Mouse (Mus musculus): ENCODE measurements at regions not wholly inside any gene's neighbourhood (a gene's known extent, or its start where the extent isn't known, plus 50 kb on each side); places are given as distances from the start of the nearest gene placed in this dataset.
A peak's percentile ranks its signal among the peaks of the same experiment; 100 is the strongest.

- DNase-seq, result no peak
These were observed 246.4 kb downstream of the Btg1 start for GRCm38 (mm10) chr10:96863230-96863629.

- DNase-seq, result peak in 1 of 2 experiments; percentile 27
These were observed 249.7 kb downstream of the Btg1 start for GRCm38 (mm10) chr10:96866468-96866867.

GRCm38 (mm10) chr10:96871559-96872160 is 254.9 kb downstream of the Btg1 start:
- DNase-seq, result peak in 1 of 2 experiments; percentile 7

DNA sequence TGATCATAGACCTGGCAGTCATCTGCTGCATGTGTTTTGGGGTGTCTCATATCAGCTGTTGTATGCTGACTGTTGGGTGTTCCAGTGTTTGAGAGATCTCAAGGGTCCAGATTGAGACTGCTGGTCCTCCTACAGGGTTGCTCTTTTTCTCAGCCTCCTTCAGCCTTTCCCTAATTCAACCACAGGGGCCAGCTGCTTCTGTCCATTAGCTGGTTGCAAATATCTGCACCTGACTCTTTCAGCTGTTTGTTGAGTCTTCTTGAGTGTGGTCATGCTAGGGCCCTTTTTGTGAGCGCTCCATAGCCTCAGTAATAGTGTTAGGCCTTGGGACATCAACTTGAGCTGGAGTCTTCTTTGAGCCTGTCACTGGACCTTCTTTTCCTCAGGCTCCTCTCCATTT is 257.8 kb downstream of the Btg1 start:
- DNase-seq, result no peak

- no peak for DNase-seq
These were observed 258.9 kb downstream of the Btg1 start for GRCm38 (mm10) chr10:96875676-96876075.

DNA sequence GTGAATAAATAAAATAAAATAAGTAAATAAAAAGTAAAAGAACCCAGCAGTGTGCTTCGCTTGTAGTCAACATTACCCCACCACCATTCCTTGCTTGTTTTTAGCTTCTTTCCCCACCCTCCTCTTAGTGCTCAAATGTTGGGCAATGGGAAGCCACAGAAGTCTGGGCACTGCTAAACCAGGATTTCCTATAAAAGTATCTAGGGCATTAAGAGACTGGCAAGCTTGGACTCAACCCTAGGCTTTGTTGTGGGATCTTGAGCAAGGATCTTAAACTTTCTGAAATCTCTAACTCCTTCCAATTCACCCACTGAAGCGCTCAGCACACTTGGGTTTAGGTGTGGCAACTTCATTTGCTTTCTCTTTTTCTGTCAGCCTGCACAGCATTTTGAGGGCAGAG is 262.6 kb downstream of the Btg1 start:
- no peak for DNase-seq

DNA sequence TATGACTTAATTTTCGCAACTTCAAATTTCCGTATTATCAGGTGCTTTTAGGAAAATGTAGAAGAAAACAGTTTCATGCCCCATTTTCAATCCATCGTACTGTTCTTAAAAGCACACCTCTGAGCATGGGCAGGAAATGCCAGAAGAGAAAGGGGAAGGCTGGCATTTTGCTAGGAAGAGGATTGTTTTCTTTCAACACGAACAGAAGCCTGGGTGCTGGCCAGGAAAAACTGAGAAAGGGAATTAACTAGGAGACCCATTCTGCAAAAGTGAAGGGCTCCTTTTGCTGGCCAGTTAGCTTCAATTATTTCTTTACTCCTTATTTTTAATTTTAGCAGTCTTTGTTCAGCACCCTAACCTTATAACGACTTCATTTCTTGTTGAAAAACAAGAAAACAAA is 264.0 kb downstream of the Btg1 start:
- DNase-seq, result no peak

GRCm38 (mm10) chr10:96881212-96881611 is 264.4 kb downstream of the Btg1 start:
- no peak for DNase-seq

DNA sequence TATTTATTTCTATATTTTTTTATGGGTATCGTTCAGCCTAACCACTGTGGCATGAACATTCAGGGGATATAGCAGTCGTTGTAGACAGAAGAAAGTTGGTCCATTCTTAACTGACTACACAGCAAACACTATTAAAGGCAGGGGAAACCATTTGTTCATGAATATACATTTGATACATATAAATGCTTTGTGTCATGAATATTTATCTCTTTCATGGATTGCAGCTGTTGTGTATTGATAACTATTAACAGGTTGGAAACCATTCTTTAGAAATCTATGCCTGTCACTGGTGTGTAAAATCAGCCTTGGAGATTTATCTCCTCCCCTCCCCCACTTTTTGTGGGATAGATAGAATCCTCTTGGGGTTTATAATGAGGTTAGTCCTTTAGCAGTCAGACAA is 264.9 kb downstream of the Btg1 start:
- DNase-seq, result no peak

DNA sequence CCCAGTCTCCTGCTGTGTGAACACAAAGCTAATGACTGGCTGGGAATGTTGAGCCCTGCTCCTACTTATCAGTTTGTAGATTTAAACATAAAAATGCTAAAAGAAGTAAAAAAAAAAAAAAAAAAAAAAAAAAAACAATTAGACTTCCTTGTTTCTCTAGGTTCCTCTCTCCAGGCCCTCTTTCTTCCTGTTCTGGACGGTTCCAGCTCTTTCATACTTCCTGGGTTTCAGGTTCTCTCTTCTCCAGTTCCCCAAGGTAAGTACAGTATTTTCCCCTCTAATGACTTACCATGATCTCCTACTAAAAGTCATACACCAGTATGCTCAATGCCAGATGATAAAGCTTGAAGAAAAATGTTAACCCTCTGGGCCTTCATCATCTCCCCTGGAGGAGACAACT is 284.3 kb downstream of the Btg1 start:
- DNase-seq, result no peak

- no peak for DNase-seq
These were observed 288.4 kb downstream of the Btg1 start for GRCm38 (mm10) chr10:96905098-96905809.

DNA sequence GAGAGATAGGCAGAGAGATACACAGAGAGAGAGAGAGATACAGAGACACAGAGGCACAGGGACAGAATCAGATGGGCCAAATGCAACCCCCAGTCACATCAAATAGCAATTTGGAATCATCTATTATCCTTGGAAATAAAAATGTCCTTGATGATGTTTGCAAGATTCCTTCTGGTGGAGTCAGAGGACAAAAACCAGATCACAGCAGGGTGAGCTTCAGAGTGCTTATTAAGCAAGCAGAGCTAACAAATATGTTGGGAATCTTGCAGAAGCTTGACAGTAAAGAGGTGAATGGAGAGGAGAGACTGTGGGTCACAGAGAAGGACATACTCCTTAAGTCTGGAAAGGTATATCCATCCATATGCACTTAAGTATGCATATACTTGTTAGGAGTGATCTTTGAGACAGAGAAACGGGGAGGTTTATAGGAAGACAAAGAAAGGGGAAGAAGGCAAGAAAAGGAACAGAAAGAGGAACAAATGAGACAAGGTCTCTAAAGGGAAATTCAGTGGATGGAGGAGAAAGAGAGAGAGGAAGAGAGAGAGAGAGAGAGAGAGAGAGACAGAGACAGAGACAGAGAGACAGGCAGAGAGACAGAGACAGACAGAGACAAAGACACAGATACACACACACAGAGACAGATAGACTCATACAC is 293.0 kb downstream of the Btg1 start:
- DNase-seq, result no peak

GRCm38 (mm10) chr10:96921181-96921580 is 304.4 kb downstream of the Btg1 start:
- no peak for DNase-seq

DNA sequence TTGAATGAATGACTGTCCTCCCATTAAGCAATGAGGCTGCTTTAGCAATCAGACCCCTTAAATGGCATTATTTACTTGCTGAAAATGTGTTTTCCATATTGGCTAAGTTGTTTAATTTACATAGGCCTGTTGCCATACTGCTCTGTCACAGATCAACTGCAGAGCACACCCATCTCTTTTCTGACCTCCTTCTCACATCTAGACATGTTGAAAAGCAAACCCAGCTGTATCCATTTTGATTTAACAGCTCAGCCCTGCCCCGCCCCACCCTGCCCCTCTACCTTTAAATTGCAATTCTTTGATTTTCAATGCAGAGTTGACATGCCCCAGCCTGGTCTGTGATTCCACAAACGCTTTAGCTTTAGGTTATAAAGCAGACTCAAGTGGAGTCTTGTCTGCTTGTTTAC is 307.5 kb downstream of the Btg1 start:
- no peak for DNase-seq

DNA sequence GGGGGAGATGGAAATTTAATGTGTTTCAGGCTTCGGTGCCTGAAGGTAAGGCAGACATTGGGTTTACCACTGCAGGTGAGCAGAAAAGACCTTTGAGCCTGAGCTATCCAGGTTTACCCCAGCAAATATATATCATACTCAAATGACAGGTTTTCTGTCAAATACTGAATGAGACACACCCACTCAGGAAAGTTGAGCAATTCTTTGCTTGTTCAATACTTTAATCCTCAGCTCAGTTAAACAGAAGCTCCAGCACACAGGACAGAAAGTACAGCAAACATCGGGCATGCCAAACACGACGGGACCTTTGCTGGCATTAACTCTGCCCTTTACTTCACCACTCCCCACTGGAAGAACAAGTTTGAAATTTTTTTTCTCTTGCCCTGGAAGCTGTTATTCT is 307.9 kb downstream of the Btg1 start:
- DNase-seq, result no peak

DNA sequence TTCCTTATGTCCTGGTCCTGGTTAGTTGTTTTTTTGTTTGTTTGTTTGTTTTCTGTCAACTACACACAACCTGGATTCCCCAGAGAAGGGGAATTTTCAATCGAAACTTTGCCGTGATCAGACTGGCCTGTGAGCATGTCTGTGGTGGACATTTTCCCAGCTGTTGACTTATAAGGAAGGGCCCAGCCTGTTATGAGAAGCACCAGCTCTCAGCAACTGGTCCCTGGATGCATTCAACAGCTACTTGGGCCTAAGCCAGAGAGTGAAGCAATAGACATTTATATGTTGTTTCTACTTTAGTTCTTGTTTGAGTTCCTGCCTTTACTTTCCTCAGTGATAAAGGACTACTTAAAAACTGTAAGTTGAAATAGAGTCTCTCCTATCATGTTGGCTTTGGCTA is 309.0 kb downstream of the Btg1 start:
- DNase-seq, result no peak

GRCm38 (mm10) chr10:96934661-96935060 is 317.9 kb downstream of the Btg1 start:
- DNase-seq, result peak; percentile 60 to 84

DNA sequence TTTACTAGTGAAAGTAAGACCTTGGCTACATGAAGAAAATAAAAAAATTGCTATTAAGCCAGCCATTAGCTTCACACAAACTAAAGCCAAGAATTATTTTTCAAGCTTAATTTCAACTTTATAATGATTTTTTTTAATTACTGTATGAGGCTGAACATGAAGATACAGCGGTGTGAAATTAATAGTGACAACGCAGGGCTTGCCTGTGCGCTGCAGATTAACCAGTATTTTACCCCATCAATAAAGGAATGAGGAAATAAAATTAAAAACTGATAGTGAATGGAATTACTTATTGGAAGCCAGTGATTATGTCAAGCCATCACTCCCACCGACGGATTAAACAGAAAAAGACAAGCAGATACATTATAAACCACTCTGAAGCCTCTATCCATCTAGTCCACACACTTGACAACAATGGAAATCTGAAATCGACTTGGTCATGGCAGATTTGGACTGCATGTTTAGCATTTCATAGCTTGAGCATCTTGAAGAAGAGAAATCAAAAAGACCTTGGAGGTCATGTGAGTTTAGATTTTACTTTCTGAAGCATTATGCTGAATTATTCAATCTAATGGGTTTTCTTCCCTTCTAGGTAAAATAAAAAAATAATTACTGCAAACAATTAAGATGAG is 324.2 kb downstream of the Btg1 start:
- no peak for DNase-seq

DNA sequence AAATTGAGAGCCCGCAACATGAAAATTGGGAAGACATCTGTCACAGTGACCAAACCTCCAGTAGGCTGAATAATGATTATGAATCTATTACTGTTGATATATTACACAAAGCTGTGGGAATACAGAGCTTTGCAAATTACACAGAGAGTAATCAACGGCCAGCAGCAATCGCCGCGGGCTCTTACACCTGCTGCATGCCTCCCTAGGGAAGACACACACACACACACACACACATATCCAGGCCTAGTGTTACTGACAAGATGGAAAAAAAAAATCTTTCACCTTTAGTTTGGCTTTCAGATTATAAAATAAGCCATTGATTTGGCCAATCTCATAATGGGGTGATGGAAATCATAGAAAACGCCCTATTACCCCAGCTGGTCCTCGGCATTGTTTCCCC is 327.4 kb downstream of the Btg1 start:
- DNase-seq, result no peak

GRCm38 (mm10) chr10:96947971-96948370 is 331.2 kb downstream of the Btg1 start:
- no peak for DNase-seq

- no peak for DNase-seq
These were observed 332.1 kb downstream of the Btg1 start for GRCm38 (mm10) chr10:96948871-96949270.

- DNase-seq, result no peak
These were observed 338.4 kb downstream of the Btg1 start for GRCm38 (mm10) chr10:96955036-96955775.

Data from kidney, postnatal 36 days (tissue).